Mouse (Mus musculus): Measurements from ENCODE around the gene Zfpm1. TPM values are rescaled to one million over a fixed set of nuclear protein-coding genes. Genes with fewer than 3 reads are reported as not detected.
"Not testable (repeated sequence)": the region's sequence is repeated elsewhere in the genome, so short reads cannot be mapped to it uniquely, and the experiment has no call there.

The Zfpm1 gene
- total RNA-seq, 1 experiment from 2014 or later: 22.4 TPM

GRCm38 (mm10) chr8:122296173-122297001 is 14.4 kb downstream of the Zfpm1 start:
- no peak for DNase-seq

GRCm38 (mm10) chr8:122299581-122300254 is 17.8 kb downstream of the Zfpm1 start:
- no peak for DNase-seq

DNA sequence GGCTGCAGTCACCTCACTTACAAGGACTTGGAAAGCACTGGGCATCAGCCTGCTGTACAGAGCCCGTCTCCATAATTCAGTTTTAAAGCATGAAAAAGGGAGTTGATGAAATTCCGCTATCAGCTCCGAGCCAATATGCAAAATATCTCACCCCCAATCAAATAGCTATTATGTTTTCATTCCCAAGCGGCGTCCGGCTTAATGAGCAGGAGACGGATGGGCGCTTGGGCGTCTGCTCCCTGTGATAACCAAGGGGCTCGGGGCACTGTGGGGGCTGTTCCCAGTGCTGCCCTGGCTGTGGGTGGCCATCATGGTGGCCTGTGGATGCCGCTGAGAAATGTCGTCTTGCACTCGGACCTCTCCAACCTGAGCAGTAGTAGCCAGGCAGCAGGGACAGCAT is 19.1 kb downstream of the Zfpm1 start:
- DNase-seq: no peak

- no peak for DNase-seq
Measured at GRCm38 (mm10) chr8:122301866-122302265, 19.9 kb downstream of the Zfpm1 start.

- DNase-seq: no peak
Measured at GRCm38 (mm10) chr8:122303451-122303850, 21.5 kb downstream of the Zfpm1 start.

DNA sequence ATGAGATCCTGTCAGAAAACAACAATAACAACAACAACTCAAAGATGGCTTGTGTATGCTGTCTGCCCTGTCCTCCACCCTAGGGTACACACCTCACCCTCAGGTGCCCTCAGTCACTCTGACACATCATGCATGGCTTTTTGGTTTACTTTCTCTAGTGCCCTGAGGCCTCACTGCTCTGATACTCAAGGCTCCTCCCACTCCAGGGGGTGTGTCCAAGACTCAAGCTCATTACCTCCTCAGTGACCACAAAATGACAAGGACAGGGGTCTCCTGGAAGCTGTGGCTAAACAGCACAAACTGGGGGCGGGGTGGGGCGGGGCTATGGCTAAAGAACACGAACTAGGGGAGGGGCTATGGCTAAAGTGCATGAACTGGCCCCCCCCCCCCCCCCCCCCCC is 22.1 kb downstream of the Zfpm1 start:
- DNase-seq: no peak

DNA sequence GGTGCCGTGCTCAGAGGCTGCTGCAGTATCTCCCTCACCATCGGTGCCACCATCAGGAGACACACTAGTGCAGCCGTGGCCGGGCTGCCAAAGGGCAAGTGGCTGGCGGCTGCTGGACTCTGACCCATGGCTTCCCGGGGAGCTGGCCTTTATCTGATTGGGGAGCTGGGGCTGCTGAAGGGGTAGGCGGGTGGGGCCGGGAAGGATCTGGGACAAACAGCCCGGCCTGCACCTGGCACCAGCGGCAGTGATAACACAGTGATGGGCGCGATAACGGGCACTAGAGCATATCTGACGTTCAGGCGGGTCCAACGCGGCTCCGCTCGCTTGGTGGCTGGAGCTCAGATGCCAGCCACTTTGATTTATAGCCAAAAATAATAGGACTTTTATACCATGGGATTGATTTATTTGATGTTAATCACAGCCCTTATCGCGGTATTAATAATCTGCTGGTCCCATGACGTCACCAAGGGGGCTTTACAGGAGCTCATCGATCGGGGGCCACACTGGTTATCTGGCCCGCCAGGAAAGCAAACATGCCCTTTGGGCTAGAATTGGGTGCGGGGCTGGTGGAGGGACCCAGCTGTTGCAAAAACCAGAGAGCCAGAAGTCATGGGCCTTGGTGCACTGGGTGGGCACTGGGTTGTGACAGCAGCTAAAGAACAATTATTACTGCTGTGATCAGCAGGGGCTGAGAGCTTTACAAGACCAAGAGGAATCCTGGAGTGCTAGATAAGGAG is 24.9 kb downstream of the Zfpm1 start:
- no peak for DNase-seq

DNA sequence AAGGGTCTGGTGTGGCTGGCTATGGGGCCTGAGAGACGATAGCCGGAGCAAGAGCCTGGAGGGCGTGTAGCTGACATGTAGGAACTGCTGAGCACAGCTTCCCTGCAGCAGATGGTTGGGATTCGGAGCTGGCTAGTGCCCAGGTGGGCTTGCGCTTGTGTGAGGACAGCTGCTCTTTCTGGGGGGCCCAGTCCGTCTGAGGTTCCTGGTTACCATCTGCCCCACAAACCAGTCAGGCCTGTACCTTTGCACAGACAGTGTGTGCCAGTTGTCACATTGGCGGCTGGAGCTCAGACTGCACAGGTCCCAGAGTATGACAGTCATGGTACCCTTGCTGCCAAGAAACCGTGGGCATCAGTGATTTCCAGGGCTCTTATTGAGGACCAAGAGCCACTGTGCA is 25.9 kb downstream of the Zfpm1 start:
- no peak for DNase-seq

DNA sequence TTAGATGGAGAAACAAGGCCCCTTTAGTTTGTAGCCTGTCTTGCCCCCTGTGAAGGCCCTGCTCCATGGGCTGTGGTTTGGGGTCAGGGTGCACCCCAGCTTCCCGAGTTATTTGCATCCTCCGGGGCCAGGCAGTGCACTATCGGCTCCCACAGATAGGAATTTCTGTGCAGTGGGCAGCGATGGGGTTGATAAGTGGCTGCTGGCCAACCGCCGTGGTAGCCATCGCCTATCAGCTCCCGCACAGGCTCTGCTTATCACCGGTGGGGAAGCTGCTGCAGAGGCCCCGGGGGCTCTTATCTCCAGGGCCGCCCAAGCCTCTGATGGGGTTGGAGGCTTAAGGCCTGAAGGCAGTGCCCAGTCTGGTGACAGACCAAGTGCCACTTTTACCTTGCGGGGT is 27.3 kb downstream of the Zfpm1 start:
- DNase-seq: no peak

- no peak for DNase-seq
Measured at GRCm38 (mm10) chr8:122311115-122311514, 29.2 kb downstream of the Zfpm1 start.

DNA sequence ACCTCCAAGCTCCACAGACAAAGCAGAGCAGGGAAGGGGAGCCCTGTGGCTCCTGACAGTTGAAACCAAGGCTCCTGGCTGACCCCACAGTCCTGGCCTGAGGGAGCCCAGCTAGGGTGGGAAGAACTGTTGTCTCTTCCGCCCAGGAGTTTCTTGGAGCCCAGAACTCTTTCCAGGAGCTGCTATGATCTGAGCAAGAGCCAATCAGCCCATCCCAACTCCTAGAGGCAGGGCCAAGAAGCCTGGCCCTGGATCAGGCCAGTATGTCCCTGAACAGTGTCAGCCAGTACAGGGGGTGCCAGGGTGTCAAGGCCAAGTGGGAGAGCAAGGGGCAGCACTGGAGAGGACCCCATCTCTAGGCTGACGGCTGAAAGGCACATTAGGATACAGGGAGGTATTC is 30.6 kb downstream of the Zfpm1 start:
- no peak for DNase-seq

DNA sequence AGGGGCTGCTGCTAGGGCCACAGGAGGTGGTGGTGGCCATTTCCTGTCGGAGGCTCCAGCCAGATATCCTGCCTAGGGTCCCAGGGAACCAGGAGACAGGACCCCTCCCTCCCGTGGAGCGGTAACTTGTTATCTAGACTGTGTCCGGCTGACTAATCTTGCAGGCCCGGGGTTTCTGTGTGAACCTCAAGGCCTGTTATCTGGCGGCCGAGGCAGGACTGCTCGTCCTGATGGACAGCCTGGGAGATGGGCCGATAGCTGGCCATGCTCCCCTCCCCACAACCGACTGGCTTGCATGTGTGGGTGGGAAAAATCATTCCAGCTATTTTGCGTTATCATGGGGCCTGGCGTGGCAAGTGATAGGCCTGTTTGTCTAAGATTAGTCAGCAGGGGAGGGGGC is 31.4 kb downstream of the Zfpm1 start:
- DNase-seq: no peak

GRCm38 (mm10) chr8:122314899-122315496 is 33.1 kb downstream of the Zfpm1 start:
- no peak for DNase-seq

DNA sequence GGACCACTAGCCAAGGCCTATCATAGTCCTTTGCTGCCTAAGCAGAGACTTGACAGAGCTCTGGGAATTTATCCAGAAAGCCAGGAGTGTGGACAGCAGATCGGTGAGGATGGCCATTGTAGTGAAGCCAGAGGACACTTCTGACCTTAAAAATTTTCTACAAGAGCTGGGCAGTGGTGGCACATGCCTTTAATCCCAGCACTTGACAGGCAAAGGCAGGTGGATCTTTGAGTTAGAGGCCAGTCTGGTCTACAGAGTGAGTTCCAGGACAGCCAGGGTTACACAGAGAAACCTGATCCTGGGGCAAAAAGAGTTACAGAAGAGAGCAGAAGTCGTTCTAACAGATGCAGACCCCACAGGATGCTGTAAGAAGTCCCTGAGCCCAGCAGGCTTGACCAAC is 34.5 kb downstream of the Zfpm1 start:
- DNase-seq: no peak

GRCm38 (mm10) chr8:122317918-122318475 is 36.1 kb downstream of the Zfpm1 start:
- DNase-seq: no peak

DNA sequence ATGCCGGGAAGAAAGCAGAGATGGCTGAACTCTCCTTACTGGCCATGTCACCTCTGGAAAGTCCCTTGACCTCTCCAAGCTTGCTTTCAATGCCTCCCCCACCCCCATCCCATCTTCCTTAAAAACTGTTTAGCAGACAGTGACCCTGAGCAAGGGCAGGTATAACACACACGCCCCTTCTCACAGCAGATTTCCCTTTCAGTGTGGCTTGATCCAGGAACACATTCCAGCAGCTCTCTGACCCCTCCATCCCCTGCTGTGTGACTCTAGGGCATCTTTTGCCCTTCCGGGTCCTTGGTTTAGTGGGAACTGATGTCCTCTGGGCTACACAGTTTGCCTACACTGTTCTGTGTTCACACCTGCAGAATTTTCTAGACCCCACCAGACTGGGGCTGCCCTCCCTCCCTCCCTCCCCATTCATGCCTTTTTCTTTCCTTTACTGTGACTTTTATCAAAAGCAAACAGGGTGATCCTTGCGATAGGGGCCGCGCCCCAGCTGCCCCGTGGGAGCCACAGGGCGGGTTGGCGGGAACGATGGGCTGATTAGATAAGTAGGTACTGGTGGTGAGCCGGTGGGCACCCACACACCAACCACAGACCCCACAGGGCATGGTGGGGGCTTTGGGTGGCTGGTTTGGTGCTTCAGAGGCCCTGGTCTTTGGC is 37.2 kb downstream of the Zfpm1 start:
- no peak for DNase-seq

DNA sequence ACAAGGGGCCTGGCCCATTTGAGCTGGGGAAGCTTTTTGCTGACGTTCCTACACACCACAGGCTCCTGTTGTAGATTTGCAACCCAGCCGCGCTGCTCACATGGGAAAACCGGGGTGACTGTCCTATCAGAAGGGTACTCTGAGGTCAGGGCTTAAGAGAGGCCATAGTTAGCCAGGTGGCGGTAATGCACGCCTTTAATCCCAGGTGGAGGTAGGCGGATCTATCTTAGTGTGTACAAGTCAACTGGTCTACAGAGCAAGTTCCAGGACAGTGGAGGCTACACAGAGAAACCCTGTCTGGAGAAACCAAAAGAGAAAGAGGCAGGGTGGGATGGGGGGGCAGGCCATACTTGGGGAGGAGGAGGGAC is 37.8 kb downstream of the Zfpm1 start:
- no peak for DNase-seq

DNA sequence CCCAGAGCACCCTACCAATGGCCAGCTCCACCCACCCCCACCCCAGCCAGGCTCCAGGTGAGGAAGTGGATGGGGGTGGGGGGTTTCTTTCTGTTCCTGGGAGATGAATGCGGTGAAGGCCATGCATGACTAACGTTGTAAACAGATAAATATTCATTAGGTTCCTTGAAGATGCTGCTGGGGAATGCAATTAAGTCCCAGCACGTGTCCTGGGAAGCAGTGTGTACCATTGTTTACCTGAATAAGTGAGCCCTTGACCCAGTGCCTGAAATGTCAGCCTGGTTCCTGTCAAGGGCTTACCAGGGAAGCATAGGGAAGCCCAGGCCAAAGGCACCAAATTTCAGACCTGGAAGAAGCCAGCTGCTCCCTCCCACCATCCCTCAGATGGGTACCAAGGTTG is 38.6 kb downstream of the Zfpm1 start:
- DNase-seq: no peak

DNA sequence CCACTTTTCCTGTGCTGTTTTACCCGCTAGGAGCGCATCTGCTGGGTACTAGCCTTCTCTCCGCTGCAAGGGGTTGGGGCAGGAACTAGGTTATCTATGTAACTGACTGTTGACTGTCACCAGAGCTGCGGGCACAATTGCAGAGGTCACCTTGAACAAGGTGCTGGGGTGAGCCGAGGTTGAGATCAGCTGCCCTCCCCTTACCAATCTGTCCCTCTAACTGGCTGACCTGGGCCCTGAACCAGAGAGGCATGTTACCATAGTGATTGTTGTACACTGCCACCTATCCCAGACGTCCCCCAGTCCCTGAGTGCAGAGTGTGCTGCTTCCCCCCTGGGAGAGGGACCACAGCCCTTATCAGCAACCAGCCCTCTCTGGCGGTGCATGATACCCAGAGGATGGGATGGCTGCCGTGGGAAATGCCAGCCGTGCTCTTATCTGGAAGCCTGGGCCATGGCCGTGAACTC is 39.5 kb downstream of the Zfpm1 start:
- DNase-seq: no peak

DNA sequence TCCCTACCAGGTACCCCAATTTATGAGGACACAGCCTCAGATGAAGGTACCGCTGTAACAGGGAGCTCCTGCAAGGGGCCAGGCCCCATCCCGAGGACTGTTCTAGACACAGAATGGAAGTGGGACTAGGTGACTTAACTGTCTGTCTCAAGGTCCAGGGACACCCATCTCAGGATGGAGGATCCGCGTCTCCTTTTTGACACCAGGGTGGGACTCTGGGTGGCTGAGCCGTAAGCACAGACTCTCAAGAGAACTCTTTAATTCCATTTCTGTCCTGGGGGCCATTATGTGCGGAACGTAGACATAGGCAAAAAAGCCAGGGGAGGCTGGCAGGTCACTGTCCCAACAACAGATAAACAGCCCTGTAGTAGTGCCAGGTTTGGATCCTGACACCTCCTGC is 40.2 kb downstream of the Zfpm1 start:
- no peak for DNase-seq

GRCm38 (mm10) chr8:122322792-122323191 is 40.9 kb downstream of the Zfpm1 start:
- no peak for DNase-seq

DNA sequence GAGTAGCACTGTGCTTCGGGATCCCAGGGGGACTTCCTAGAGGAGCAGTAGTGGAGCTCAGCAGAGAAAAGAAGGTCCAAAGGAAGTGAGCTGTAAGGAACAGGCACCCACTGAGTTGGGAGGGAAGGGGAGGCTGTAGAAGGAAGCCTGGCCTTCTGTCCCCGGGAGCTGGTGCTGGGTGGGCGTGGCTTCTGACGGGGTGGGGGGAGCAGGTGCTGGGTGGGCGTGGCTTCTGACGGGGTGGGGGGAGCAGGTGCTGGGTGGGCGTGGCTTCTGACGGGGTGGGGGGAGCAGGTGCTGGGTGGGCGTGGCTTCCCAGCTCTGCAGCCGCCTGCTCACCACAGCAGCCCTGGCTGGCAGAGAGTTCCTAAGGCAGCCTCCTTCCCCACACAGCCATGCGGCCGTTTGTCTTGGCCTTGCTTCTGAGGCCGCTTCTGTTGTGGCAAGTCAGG is 42.0 kb downstream of the Zfpm1 start:
- not testable (repeated sequence) for DNase-seq
